Mouse (Mus musculus) megakaryocyte, embryonic 14.5 days (primary cell): ENCODE data around the gene Ece1. TPM values are rescaled to one million over a fixed set of nuclear protein-coding genes. Genes with fewer than 3 reads are reported as not detected.

Source experiments
- H3K27me3 ChIP-seq: replicated peaks from 2 replicates; pipeline ENCODE3; 2012; ENCODE audit warnings: inconsistent platforms
- H3K36me3 ChIP-seq: replicated peaks from 2 replicates; pipeline ENCODE3; 2012; ENCODE audit warnings: low read length, inconsistent platforms, mixed read lengths
- H3K4me1 ChIP-seq: 2 replicates; pipeline ENCODE4 v1.6.1; 2012; ENCODE audit warnings: inconsistent platforms
- H3K4me3 ChIP-seq: replicated peaks from 2 replicates; pipeline ENCODE3; 2012; ENCODE audit warnings: moderate library complexity, mild to moderate bottlenecking, inconsistent platforms
- H3K9me3 ChIP-seq: 2 replicates; pipeline ENCODE4 v1.6.1; 2012; ENCODE audit warnings: inconsistent platforms
- FLI1 ChIP-seq: IDR thresholded peaks from 2 replicates; pipeline ENCODE4 v1.6.1; 2012; ENCODE audit warnings: low read length, inconsistent platforms, mixed read lengths
- GATA1 ChIP-seq: IDR thresholded peaks from 3 replicates; pipeline ENCODE4 v1.6.1; 2012; ENCODE audit warnings: mixed read lengths, low read length, inconsistent platforms, borderline replicate concordance
- polyA plus RNA-seq: library from polyadenylated mRNA; stranded (reverse); fragments of >175 nt; gene quantifications from 2 replicates; pipeline ENCODE4 v1.2.3, GENCODE M21; 2012; ENCODE audit warnings: low replicate concordance; ENCODE audit not compliant: insufficient read depth

The Ece1 gene
- polyA plus RNA-seq, 1 experiment, result 5.0 TPM

DNA sequence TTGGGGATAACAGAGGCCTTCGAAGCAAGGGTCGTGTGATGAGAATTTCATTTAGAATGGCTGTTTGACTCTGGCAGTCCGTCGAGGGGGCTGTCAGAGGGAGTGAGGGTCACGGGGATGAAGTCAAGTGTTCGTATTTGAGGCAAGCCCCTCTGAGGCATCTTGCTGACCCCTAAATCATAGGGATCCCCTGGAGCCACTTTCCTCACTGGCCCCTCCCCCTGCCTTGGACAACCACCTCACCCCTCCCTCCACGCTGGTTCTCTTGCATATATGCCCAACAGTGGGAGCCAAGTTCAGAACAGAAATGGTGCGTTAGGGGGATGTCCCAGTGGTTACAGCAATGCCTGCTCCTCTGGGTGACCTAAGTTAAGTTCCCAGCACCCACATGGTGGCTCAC is 49.6 kb downstream of the Ece1 start:
- Histone ChIP-seq H3K4me3 (no peak overlapping the region), H3K4me1 (peaks cover 27% of the 10 kb centered on the region), H3K9me3 (no peaks in the 10 kb centered on the region), H3K27me3 (peaks cover 30% of the 10 kb centered on the region), H3K36me3 (no peaks in the 10 kb centered on the region)
- TF ChIP-seq FLI1 (no peak), GATA1 (no peak)

DNA sequence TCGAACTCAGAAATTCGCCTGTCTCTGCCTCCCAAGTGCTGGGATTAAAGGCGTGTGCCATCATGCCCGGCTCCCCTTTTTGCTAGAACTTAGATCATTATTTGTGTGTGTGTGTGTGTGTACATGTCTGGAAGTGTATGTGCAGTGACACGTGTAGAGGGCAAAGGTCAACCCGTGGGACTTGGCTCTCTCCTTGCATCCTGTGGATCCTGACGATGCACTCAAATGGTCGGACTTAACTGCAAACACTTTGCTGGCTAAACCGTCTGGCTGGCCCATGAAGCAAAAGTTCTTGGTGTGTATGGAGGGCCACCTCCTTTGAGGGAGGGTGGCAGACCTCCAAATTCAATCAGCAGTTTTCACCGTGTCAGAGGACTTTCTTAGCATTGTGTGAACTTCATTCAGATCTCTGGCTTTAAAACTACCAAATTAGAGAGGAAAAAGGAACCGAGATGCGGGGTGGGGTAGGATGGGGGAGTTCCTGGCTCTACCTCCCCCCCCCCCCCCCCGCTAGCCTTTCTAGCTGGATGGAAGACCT is 50.8 kb downstream of the Ece1 start:
- H3K4me1 ChIP-seq, result peaks cover 27% of the 10 kb centered on the region
- peak overlapping the region; percentile 91 for H3K4me3 ChIP-seq
- no peaks in the 10 kb centered on the region for H3K36me3 ChIP-seq
- H3K9me3 ChIP-seq, result no peaks in the 10 kb centered on the region
- TF ChIP-seq FLI1 (no peak), GATA1 (no peak)
- H3K27me3 ChIP-seq, result peaks cover 39% of the 10 kb centered on the region

DNA sequence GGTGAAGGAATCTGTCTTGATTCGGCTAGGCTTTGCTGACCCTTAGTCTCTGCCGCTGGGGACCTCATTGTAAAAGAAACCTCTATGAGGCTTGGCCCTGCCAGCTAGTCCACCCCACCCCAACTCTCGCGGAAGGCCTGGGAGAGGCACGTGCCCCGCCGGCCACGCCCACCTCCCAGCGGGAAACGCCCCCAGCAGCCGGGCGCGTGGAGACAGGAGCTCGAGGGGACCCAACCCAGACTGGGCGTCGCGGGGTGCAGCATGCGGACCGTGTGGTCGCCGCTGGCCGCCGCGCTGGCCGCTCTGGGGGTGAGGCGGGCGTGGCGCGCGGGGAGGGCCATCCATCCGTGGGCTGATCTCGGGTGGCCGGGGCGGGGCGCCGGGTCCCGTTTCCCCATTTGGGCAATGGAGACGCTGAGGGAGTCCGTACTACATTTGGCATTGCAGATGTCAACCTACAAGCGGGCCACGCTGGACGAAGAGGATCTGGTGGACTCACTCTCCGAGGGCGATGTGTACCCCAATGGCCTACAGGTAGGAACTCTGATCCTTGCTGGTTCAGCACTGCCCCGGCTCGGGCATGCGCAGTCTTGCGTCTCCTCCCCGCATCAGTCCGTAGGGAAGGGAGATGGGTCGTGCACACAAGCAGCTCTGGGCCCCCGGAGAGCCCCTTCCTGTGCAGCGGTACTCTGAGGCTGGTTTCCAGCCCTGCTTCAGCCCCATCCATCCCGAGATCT is 51.5 kb downstream of the Ece1 start:
- Histone ChIP-seq H3K27me3 (peaks cover 46% of the 10 kb centered on the region), H3K4me1 (peaks cover 27% of the 10 kb centered on the region), H3K9me3 (no peaks in the 10 kb centered on the region), H3K4me3 (peak overlapping the region; percentile 91), H3K36me3 (no peaks in the 10 kb centered on the region)
- TF ChIP-seq FLI1 (no peak), GATA1 (no peak)

DNA sequence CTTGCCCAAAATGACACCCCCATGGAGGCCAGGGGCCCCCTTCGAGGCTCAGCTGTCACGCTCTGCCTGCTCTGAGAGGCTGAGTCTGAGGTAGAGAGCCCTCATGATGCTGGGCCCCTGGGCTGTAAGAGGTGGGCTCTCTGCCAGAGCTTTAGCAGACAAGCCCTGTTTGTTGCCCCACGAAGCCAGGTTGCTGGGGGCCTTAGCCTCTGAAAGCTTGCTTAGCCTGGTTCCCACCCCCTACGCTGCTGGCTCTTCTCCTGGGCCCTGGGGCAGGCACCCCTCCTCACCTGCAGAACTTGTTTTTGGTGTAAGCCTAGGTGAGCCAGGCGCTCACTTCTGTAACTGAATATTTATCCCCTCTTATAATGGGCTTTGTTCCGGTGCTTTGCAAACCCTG is 55.6 kb downstream of the Ece1 start:
- no peaks in the 10 kb centered on the region for H3K9me3 ChIP-seq

DNA sequence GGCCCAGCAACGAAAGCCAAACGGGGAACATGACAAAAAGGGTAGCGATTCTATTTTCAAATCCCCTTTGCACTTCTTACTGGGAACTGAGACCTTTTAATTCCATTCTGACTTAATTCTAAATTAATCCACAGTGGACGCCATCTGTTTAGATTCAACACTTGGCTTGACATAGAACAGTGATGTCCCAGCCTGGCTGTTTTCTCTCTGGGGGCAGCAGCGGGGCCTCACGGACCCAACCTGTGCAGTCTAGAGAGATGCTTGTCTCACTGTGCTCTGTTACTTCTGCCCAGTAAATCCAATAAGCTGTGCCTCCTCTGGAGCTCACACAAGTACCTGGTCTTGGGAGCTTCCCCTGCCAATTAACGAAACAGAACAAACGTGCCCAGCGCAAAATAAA is 56.5 kb downstream of the Ece1 start:
- TF ChIP-seq FLI1 (no peak), GATA1 (no peak)

More for the DNA sequence above, 55.6 kb downstream of the Ece1 start:
- Histone ChIP-seq H3K4me3 (no peak overlapping the region), H3K27me3 (peaks cover 66% of the 10 kb centered on the region), H3K4me1 (peaks cover 31% of the 10 kb centered on the region), H3K36me3 (no peaks in the 10 kb centered on the region)
- no peak for TF ChIP-seq FLI1
- no peak for TF ChIP-seq GATA1

DNA sequence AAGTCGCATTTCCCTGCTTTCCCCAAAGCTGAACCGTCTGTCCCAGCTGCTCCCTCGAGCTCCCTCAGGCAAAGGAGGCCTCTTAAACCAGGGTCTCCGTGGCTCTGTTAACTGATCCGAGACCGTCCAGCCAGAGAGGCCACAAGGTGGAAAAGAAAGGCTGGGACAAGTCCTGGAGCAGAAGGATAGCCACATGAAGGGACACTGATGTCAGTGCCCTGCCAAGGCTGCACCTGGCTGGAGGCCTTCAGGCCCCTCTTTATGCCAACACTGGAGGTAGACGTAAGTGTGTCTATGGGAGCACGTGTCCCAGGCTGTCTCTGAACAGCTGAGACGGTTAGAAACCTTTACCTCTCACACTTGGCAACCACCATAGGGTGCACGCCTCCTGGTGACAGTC is 57.1 kb downstream of the Ece1 start:
- Histone ChIP-seq H3K36me3 (no peaks in the 10 kb centered on the region), H3K9me3 (no peaks in the 10 kb centered on the region), H3K27me3 (peaks cover 65% of the 10 kb centered on the region), H3K4me1 (peaks cover 16% of the 10 kb centered on the region), H3K4me3 (no peak overlapping the region)
- no peak for TF ChIP-seq GATA1
- TF ChIP-seq FLI1, result no peak

More for the DNA sequence above, 56.5 kb downstream of the Ece1 start:
- peaks cover 66% of the 10 kb centered on the region for H3K27me3 ChIP-seq
- H3K9me3 ChIP-seq, result no peaks in the 10 kb centered on the region
- H3K4me3 ChIP-seq, result no peak overlapping the region
- no peaks in the 10 kb centered on the region for H3K36me3 ChIP-seq
- peaks cover 22% of the 10 kb centered on the region for H3K4me1 ChIP-seq

DNA sequence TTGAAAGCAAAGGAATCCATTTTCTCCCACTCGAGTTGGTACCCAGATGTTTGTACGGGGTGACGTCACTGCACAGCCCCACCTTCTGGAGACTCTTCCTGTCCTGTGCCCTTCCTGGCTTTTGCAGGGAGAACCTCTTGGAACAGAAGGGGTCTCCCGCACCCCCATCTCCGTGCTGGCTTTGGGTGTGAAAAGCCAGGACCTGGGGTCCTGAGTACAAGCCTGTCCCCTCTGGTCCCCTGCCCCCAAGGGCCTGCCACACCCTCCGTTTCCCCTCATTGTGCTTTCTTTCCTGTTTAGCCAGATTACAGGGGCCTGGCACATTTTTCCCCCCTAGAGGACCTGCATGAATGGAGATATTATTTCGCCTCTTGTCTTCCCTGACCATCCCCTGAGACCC is 58.0 kb downstream of the Ece1 start:
- no peak for TF ChIP-seq FLI1
- no peak for TF ChIP-seq GATA1
- H3K27me3 ChIP-seq, result peaks cover 56% of the 10 kb centered on the region
- H3K4me1 ChIP-seq, result peaks cover 15% of the 10 kb centered on the region
- no peaks in the 10 kb centered on the region for H3K9me3 ChIP-seq
- H3K36me3 ChIP-seq, result no peaks in the 10 kb centered on the region
- no peak overlapping the region for H3K4me3 ChIP-seq

DNA sequence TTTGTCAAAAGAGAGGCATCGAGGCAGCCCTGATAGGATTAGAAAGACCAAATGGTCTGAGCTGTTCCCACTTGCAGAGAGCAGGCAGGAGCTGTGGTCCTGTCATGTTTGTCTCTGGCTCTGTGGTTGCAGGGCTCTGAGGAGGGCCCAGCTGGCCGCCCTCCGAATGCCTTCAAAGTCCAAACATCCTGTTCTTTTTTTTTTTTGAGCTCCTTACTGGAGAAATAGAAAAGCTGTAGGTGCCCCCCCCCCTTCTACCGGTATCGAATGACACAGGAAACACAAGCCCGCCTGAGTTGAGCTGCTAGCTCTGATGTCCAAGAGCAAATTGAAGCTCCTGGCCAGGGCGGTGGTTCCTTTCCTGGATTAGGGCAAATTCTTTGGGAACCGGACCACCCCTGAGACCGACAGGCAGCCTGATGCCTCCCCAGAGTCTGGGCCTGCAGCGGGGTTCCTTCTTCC is 58.5 kb downstream of the Ece1 start:
- TF ChIP-seq GATA1, result no peak
- TF ChIP-seq FLI1, result no peak
- Histone ChIP-seq H3K36me3 (no peaks in the 10 kb centered on the region), H3K4me3 (no peak overlapping the region), H3K27me3 (peaks cover 56% of the 10 kb centered on the region), H3K9me3 (no peaks in the 10 kb centered on the region), H3K4me1 (peaks cover 15% of the 10 kb centered on the region)

DNA sequence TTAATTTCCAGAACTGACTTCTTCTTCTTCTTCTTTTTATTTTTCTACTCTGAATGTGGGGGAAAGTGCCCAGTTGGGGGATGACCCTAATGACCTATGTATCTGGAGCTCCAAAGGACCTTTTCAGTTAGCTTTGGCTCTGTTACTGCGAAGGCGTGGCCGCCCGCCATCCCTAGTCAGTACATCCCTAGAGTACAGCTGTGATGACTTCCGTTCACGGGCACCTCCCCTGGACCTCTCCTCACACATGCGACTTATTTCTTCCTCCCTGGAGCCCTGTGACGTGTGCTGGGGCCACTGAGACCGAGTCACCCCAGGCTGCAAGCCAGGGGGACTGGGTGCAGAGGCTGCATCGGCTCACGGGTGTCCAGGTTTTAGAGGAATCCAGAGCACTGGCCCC is 59.5 kb downstream of the Ece1 start:
- H3K9me3 ChIP-seq, result no peaks in the 10 kb centered on the region
- H3K27me3 ChIP-seq, result peaks cover 60% of the 10 kb centered on the region
- TF ChIP-seq GATA1 (no peak), FLI1 (no peak)

DNA sequence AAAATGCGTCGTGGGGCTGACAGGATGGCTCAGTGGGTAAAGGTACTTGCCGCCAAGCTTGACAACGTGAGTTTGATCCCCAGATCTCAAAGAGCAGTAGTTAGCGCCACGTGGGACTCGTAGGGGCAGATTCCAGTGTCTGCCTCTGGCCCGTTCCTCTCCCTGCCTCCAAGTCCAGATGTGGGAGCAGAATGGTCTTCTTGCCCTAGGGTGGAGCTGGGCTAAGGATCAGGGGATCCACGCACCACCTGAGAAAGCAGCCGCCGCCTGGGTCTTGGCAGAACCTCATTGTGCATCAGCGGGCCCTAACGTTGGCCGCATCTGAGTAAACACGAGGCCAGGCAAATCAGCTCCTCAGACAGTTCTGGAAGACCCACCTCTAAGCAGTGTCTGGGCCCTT is 61.0 kb downstream of the Ece1 start:
- Histone ChIP-seq H3K4me1 (peaks cover 15% of the 10 kb centered on the region), H3K9me3 (no peaks in the 10 kb centered on the region), H3K4me3 (no peak overlapping the region), H3K27me3 (peaks cover 55% of the 10 kb centered on the region), H3K36me3 (peaks cover 9% of the 10 kb centered on the region)
- no peak for TF ChIP-seq FLI1
- TF ChIP-seq GATA1, result no peak

More for the DNA sequence above, 59.5 kb downstream of the Ece1 start:
- Histone ChIP-seq H3K36me3 (peaks cover 5% of the 10 kb centered on the region), H3K4me1 (peaks cover 15% of the 10 kb centered on the region), H3K4me3 (no peak overlapping the region)
